Mouse (Mus musculus) liver, adult (tissue): ENCODE measurements around the gene Cct6b.

Experiments used
- GATA4 ChIP-seq: IDR thresholded peaks from 2 replicates; pipeline ENCODE4 v1.6.1; 2014; ENCODE audit warnings: mild to moderate bottlenecking, low read length; ENCODE audit not compliant: insufficient replicate concordance

The Cct6b gene

DNA sequence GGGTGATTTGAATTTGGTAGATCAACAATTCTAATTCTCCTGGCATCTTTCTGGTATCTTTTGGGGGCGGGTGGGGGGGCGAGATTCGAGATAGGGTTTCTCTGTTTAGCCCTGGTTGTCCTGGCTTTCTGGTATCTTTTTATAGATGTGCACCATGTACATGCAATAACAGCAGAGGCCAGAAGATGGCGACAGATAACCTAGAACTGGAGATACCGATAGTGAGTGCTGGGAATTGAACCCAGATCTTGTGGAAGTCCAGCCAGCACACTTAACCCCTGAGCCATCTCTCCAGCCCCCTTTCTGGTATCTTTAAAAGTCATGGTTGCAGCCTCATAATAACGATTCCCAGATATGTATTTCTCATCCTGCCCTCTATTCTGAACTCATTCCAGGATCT, 18.0 kb downstream of the Cct6b start:
- TF ChIP-seq GATA4 = peak; percentile 52; the same call in 1 of the 2 replicates

DNA sequence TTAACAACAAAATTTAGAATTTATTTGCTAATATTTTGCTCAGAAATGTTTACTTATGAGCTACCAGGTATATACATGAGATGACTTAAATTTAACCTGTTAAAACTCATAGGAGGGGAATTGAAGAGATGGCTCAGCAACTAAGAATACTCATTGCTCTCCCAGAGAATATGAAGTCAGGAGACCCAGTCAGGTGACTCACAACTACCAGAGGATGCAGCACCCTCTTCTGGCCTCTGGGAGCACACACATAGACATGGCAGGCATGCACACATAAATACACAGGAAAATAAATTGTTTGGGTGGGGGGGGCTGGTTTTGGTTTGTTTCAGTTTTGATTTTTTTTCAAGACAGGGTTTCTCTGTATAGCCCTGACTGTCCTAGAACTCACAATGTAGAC, 25.1 kb downstream of the Cct6b start:
- TF ChIP-seq GATA4 = no peak

DNA sequence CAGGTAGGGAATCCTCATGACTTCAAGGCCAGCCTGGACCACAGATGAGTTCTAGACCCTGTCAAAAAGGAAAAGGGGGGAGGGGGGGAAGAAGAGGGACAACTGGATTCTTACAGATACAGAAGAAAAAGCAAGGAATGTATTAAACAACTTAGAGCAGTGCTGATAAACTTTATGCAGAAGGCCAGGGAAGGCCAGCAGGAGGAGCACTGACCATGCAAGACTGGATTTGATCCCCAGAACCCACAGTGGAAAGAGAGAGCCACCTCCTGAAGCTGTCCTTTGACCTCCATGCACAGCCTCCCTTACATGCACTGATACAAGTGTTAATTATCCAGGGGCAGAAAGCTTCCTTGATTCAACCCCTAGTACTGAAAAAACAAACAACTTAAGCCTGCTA, 29.9 kb downstream of the Cct6b start:
- TF ChIP-seq GATA4 = no peak

DNA sequence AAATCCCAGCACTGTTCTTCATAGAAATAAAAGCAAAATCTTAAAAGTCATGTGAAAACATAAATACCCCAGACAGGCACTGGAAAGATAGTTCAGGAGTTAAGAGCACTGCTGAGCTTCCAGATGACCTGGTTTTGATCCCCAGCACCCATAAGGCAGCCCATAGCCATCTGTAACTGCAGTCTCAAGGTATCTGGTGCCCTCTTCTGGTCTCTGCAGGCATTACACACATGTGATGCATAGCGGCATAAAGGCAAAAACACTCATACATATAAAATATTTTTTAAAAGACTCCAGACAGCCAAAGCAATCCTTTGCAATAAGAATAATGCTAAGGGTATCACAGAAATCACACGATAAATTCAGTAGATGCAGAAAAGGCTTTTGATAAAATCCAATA, 37.3 kb downstream of the Cct6b start:
- no peak for TF ChIP-seq GATA4

DNA sequence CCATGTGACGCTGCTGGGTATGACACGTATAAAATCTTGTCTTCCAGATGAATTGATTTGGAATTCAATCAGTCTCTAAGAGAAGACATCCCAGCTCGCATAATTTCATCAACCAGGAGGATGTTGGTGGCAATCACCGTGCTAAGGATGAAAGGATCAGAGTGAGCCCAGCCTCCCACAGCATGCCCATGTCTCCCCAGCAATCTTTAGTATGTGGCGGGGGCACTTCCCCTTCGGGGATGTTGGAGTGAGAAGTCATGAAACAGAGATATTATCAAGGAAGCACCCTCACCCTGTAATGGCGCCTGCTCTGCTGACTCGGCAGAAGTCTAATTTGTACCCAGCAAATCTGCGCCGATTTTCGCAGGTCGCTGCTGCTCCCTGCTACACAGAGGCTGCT, 44.8 kb downstream of the Cct6b start:
- no peak for TF ChIP-seq GATA4

DNA sequence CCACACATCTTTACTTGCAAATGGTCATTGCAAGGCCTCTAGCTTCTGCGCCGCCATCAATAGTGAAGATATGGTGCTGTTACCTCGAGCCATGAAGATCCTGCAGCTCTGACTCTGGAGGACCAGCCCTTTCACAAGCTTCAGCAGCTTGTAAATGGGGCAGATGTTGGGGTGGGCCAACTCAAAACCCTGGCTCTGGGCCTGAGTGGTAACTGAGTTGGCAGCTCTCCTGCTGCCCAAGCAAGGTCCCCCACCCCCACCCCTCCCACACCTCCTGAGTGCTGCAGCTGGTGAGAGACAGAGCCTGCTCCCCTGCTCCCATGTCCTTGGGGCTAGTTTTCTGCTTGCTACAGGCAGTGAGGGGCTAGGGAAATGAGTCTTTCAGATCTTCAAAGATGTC, 51.4 kb downstream of the Cct6b start:
- TF ChIP-seq GATA4 = no peak

DNA sequence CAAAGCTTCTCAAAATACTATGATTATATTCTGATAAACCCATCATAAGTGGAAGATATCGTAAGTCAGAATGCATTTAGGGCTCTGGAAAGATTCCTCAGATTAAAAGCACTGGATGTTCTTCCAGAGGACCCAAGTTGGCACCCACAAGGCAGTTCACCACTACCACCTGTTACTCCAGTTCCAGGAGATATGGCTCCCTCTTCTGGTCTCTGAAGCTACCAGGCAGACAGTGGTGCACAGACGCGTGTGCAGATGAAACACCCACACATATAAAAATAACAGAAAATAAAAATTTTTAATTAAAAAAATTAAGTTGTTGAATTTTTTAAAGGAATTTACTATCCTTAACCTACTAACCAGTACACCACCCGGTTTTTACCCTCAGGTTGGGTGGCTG, 55.2 kb downstream of the Cct6b start:
- no peak for TF ChIP-seq GATA4

DNA sequence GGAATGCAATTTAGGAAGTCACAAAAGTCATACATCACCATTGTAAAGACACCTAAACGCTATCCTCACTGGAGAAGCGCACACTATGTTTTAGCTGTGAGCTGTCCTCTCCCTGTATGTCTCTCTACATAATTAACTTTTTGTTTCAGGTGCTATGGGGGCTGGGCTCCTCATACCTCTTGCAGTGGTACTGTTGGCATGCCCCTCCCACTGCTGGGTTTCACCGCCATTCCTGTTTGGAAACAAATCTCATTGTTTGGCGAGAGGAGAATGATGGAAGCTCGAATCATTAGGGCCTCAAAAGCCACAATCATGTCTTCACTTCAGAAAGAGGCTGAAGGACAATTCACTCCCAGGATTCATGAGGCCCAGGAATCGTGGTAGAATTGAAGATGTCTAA, 59.0 kb downstream of the Cct6b start:
- no peak for TF ChIP-seq GATA4

DNA sequence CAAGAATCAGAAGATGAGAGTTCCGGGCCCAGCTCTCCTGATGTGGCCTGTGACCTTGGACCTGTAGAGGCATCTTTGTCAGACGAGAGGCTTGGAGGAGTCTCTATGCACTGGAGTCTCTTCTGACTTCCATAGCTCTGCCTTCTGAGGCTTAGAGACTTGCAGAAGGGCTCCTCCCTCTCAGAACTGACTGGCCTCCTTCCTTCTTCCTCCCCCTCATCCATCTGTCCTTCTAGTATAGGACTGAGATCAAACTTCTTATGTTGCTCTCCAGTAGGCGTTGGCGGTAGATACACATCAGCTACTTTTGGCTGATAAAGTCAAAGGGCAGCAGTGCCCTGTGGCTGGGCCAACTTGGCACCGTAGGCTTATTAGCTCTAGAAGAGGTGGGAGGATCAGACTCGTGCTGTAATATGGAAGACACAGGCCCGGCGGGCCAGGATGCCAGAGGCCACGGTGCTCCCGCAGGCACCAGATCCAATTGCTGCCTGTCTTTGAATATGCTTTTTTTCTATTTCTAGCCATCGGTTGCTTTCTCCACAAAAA, 64.2 kb downstream of the Cct6b start:
- TF ChIP-seq GATA4 = no peak

DNA sequence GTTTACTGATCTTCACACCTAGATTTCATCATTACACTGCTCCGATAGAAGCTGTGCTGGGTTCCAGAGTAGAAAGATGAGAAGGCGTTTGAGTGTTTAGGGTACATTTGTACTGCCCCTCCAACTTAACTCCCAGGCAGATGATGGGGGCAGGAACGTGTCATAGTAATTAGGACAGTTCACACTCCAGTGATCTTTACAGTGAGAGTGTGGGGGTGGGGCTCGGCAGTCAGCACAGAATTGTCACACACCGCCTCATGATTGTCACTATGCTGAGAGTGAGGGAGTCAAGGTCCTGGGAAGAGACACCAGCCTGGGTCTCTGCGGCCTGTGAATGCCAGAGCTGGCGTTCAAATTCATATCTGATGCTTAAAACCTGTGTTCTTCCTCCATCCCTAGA, 68.2 kb downstream of the Cct6b start:
- TF ChIP-seq GATA4 = no peak

DNA sequence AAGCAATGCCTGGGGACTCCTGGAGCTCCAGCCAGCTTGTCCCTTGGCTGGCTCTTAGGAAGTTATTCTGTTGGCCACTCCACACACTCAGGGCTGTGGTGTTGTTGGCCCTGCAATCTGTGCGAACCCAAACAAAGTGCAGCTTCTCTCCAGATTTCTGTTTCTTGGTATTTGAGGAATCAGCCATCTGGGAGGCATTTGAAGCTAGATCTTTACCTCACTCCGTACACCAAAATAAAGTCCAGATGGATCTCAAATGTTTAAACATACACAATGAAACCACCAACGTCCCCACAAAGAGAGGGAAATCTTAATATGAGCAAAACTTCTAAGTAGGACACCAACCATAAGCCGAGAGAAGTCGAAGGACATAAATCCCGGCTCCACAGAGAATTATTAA, 71.5 kb downstream of the Cct6b start:
- TF ChIP-seq GATA4 = no peak

DNA sequence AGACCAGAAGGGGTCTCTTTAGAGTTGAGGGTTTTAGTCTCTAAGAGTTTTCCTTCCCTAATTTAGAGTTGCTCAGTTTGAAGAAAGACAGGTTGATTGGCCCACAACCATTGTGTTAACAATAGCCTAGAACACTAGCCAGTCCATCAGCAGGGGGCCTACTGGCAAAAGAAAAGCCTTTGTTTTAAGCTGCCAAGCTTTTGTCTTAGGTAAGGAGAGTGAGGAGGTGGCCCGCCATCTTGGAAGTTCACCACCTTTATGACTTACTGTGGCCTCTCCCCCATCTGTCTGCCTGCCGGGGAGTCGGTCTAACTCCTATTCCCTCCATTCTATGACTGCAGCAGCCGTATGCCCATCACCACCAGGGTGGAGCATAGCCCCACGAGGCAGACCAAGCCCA, 73.6 kb downstream of the Cct6b start:
- TF ChIP-seq GATA4 = no peak

DNA sequence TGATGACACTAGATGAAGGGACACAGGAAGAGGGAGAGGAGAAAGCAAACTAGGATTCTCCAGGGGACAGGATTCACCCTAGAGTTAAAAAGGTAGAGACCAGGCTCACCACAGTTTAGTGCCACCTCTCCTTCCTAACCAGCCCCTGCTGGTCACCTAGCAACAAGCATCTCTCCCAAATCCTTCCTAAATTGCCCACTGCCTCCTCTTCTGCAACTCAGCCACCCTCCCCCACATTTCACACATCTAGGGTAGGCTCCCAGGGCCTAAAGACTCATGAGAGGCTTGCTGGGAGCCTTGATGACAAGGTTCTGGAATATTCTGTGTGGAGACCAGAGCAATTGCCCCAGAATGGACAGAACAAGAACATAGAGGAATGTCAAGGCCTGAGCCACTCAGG, 76.5 kb downstream of the Cct6b start:
- no peak for TF ChIP-seq GATA4

DNA sequence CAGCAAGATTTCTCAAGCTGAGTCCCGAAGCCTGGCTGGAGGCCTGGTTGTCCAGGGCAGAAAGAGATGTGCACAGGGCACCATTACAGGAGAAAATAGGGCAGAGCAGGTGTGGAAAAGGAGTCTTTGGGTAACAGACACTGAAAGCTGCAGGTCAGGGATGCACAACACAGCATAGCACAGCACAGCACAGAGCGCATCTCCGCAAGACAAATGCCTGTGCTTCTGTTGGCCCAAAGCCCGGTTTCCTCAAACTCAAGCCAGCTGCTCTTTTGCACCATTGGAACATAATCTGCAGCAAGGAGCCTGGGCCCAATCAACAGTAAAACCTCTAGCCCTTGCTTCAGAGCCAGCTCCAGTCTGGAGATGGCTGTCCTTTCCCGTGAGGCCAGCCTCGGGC, 79.4 kb downstream of the Cct6b start:
- TF ChIP-seq GATA4 = no peak

DNA sequence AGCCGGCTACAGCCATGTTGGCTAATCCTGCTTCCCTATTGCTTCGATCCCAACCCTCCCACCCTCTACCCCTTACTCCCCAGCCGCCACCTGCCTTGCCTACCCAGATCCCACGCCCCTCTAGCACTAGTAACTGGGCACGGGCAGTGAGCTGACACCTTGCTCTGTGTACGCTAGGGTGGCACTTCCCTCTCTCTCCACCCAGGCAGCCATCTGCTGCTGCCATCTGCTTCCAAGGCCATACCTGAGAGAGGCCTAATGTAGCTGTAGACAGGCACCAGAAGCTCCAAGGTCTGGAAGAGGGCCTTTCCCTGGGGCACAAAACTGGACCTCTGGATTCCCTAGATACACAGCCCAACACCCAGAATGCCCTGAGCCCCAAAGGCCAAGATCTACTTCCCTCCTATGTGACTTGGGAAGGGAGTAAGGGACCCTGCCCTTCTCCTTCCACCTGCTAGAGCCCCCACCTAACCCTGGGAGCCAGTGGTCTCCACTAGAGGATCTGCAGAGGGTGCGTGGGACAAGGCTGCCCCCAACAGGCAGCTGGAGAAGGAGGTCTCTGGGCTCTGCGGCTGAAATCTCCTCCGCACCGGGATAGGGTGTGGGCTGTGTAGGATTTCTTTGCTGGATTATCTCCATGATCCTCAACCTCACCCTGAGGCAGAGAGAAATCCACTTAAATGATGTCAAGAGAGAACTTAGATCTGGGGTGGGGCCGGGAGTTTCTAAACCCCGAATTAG, 80.2 kb downstream of the Cct6b start:
- no peak for TF ChIP-seq GATA4

DNA sequence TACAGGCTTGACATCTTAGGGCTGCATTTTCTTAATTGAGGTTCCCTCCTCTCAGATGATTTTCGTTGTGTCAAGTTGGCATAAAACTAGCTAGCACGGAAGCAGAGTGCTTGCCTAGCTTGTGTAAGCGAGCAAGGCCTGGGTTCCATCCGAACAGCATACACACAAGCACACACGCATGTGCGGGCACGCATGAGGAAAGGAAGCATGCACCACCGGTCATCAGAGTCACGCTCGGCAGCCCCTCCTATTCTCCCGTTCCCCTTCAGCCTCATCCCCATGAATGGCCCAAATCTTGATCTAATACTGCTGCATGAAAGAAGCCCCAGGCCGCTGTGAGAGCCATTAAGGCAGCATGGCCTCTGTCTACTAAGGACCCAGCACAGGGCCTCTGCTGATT, 85.6 kb downstream of the Cct6b start:
- TF ChIP-seq GATA4 = no peak
